Mouse (Mus musculus) gastrocnemius, postnatal 10 days (tissue): ENCODE results near the gene Carns1. TPM values are rescaled to one million over a fixed set of nuclear protein-coding genes. Genes with fewer than 3 reads are reported as not detected.

ENCODE experiments used
- DNase-seq: peaks from one replicate; pipeline ENCODE4 v3.0.0; 2021; ENCODE audit warnings: mixed read lengths
- long read RNA-seq, 2 experiments: library from polyadenylated mRNA; stranded (forward); transcript quantifications; one replicate each; pipeline ENCODE4 v2.0.0; 2021
- total RNA-seq, 2 experiments: library from RNA; stranded (reverse); gene quantifications; 2 replicates each; pipeline ENCODE4 v1.2.3; 2021

Carns1 gene
- total RNA-seq = 10 to 100 TPM; 33.1 to 47.1 TPM
- long read RNA-seq, experiment 1, transcript Carns1-201 (10 exons, 3,968 nt) = major isoform, 15 of 61 reads
- long read RNA-seq, experiment 1, partial matches to known transcripts = 19 of 61 reads
- long read RNA-seq, experiment 1, other reads (novel, unspliced or antisense) = 25 of 61 reads
- long read RNA-seq, experiment 2, transcript Carns1-201 (10 exons, 3,968 nt) = major isoform, 11 of 42 reads
- long read RNA-seq, experiment 2, partial matches to known transcripts = 6 of 42 reads
- long read RNA-seq, experiment 2, other reads (novel, unspliced or antisense) = 23 of 42 reads

- peak; percentile 50 for DNase-seq
Observed at GRCm38 (mm10) chr19:4175368-4175947, at the start of gene Carns1. TSS of gene Carns1 (minus strand) at chr19:4175479.

- no peak for DNase-seq
Observed at GRCm38 (mm10) chr19:4222165-4222564, 46.9 kb upstream of the Carns1 start.

GRCm38 (mm10) chr19:4220957-4221743, 45.9 kb upstream of the Carns1 start:
- DNase-seq = no peak

GRCm38 (mm10) chr19:4220416-4220815, 45.1 kb upstream of the Carns1 start:
- DNase-seq = no peak

- no peak for DNase-seq
Observed at GRCm38 (mm10) chr19:4219943-4220342, 44.7 kb upstream of the Carns1 start.

GRCm38 (mm10) chr19:4218784-4219183, 43.5 kb upstream of the Carns1 start:
- no peak for DNase-seq

- no peak for DNase-seq
Observed at GRCm38 (mm10) chr19:4218293-4218692, 43.0 kb upstream of the Carns1 start.

GRCm38 (mm10) chr19:4217855-4218254, 42.6 kb upstream of the Carns1 start:
- DNase-seq = no peak

GRCm38 (mm10) chr19:4217140-4217539, 41.9 kb upstream of the Carns1 start:
- no peak for DNase-seq

GRCm38 (mm10) chr19:4216041-4216685, 40.9 kb upstream of the Carns1 start:
- no peak for DNase-seq

GRCm38 (mm10) chr19:4215451-4215840, 40.2 kb upstream of the Carns1 start:
- no peak for DNase-seq

GRCm38 (mm10) chr19:4214771-4215450, 39.6 kb upstream of the Carns1 start:
- DNase-seq = peak; percentile 44

- peak; percentile 49 for DNase-seq
Observed at GRCm38 (mm10) chr19:4214071-4214770, 38.9 kb upstream of the Carns1 start, which contains the start of the genes Clcf1 and AC109138.7. TSS of gene Clcf1 (plus strand) at chr19:4214238. TSS of gene AC109138.7 (plus strand) at chr19:4214357.

- DNase-seq = no peak
Observed at GRCm38 (mm10) chr19:4213524-4213974, 38.3 kb upstream of the Carns1 start.

- no peak for DNase-seq
Observed at GRCm38 (mm10) chr19:4211891-4212588, 36.8 kb upstream of the Carns1 start.

- no peak for DNase-seq
Observed at GRCm38 (mm10) chr19:4208563-4208962, 33.3 kb upstream of the Carns1 start.

GRCm38 (mm10) chr19:4206971-4207370, 31.7 kb upstream of the Carns1 start:
- peak; percentile 62 for DNase-seq

GRCm38 (mm10) chr19:4204889-4205288, 29.6 kb upstream of the Carns1 start:
- DNase-seq = no peak

GRCm38 (mm10) chr19:4203604-4204326, 28.5 kb upstream of the Carns1 start:
- DNase-seq = no peak

- DNase-seq = no peak
Observed at GRCm38 (mm10) chr19:4203148-4203547, 27.9 kb upstream of the Carns1 start.
